Mouse (Mus musculus) neural tube, embryonic 12.5 days (tissue): ENCODE data around the gene Aspn. TPM values are rescaled to one million over a fixed set of nuclear protein-coding genes. Genes with fewer than 3 reads are reported as not detected.

ENCODE experiments used
- ATAC-seq: fragments of 200-750 bp; cut with Nextera tagmentation; 2 replicates; pipeline ENCODE4 v1.8.0; 2017; ENCODE audit warnings: low read depth, mild to moderate bottlenecking, moderate TSS enrichment, moderate library complexity; ENCODE audit not compliant: low FRiP score
- H3K27ac ChIP-seq: fragments of 300-500 bp; sonication (generic); 2 replicates; pipeline ENCODE4 v1.5.1; 2016
- H3K27me3 ChIP-seq: fragments of 300-500 bp; sonication (generic); replicated peaks from 2 replicates; pipeline ENCODE4 v1.6.1; 2016; ENCODE audit warnings: mild to moderate bottlenecking
- H3K36me3 ChIP-seq: fragments of 300-500 bp; sonication (generic); 2 replicates; pipeline ENCODE4 v1.6.1; 2016; ENCODE audit warnings: mild to moderate bottlenecking
- H3K4me1 ChIP-seq: fragments of 300-500 bp; sonication (generic); 2 replicates; pipeline ENCODE4 v1.6.1; 2016
- H3K4me2 ChIP-seq: fragments of 300-500 bp; sonication (generic); replicated peaks from 2 replicates; pipeline ENCODE4 v1.6.1; 2016; ENCODE audit warnings: mild to moderate bottlenecking
- H3K4me3 ChIP-seq: fragments of 300-500 bp; sonication (generic); 2 replicates; pipeline ENCODE4 v1.5.1; 2016
- H3K9ac ChIP-seq: fragments of 300-500 bp; sonication (generic); 2 replicates; pipeline ENCODE4 v1.6.1; 2016; ENCODE audit warnings: mild to moderate bottlenecking
- H3K9me3 ChIP-seq: fragments of 300-500 bp; sonication (generic); 2 replicates; pipeline ENCODE4 v1.6.1; 2016; ENCODE audit warnings: mild to moderate bottlenecking
- WGBS: fragments of 180-500 bp; shearing (Covaris S2); methylation state at CpG from one replicate; pipeline ENCODE4 v1.1.7; 2016; 5-methylcytosine and 5-hydroxymethylcytosine counted together
- polyA plus RNA-seq: library from polyadenylated mRNA; unstranded; fragments of >200 nt; fragmentation: Nextera tagmentation; extraction: Ambion mirVana; gene quantifications from 2 replicates; pipeline ENCODE4 v1.2.1, GENCODE M21; 2016

Gene Aspn
- polyA plus RNA-seq, 1 experiment from 2014 or later = 0.34 TPM

DNA sequence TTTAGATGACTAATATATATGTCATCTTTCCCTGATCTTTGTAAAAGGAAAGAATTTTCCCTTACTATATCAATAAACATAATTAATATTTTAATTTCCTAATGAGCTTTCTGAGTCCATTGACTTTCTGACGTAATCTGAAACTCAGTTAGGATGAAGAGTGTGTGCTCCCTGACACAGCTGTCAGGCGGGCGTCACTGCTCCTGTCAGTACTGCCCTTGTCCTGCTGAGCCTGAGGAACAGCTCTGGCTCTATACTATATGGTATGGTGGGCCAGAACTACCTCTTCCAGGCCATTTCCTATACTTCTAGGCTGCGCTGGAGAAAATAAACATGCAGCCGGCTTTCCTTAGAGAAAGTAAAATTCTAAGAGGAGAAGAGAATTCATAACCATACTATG lies 10.3 kb downstream of the Aspn start:
- Histone ChIP-seq H3K4me1 (no peaks in the 10 kb centered on the region), H3K36me3 (no peaks in the 10 kb centered on the region), H3K4me2 (no peak overlapping the region), H3K9ac (no peak overlapping the region), H3K27me3 (no peaks in the 10 kb centered on the region), H3K27ac (no peak overlapping the region), H3K9me3 (no peaks in the 10 kb centered on the region), H3K4me3 (no peak overlapping the region)
- 86% methylated on average over 5 of the region's 5 CpGs for WGBS
- no peak for ATAC-seq

GRCm38 (mm10) chr13:49556203-49556602 lies 12.0 kb downstream of the Aspn start:
- H3K9me3 ChIP-seq = no peaks in the 10 kb centered on the region
- 92% methylated on average over 1 of the region's 1 CpGs for WGBS
- H3K4me1 ChIP-seq = no peaks in the 10 kb centered on the region
- H3K4me3 ChIP-seq = no peak overlapping the region
- H3K9ac ChIP-seq = no peak overlapping the region
- H3K27ac ChIP-seq = no peak overlapping the region
- H3K36me3 ChIP-seq = no peaks in the 10 kb centered on the region
- no peak for ATAC-seq
- H3K27me3 ChIP-seq = no peaks in the 10 kb centered on the region
- no peak overlapping the region for H3K4me2 ChIP-seq

- Histone ChIP-seq H3K4me2 (no peak overlapping the region), H3K27ac (no peak overlapping the region), H3K9me3 (no peaks in the 10 kb centered on the region), H3K36me3 (no peaks in the 10 kb centered on the region), H3K9ac (no peak overlapping the region), H3K27me3 (no peaks in the 10 kb centered on the region), H3K4me3 (no peak overlapping the region), H3K4me1 (no peaks in the 10 kb centered on the region)
- WGBS = 63% methylated on average over 1 of the region's 1 CpGs
- no peak for ATAC-seq
Measured at GRCm38 (mm10) chr13:49556924-49557323, 12.7 kb downstream of the Aspn start.

DNA sequence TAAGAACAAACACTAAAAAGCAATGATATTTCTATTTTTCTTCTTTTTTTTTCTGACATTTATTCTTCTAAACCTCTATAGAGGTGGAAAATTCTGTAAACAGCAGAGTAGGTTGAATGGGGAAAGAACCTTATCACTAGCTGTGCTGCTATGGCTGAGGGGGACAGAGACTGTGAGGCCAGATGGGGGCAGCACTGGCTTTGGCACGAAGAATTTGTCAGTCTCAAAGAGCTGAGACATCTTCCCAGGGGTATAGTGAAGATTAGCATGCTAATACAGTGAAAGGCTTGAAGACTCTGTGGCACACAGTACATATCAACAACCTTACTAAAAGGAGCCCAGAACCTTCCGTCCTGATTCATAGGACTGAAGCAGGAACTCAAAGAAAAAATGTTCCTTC lies 14.9 kb downstream of the Aspn start:
- H3K27ac ChIP-seq = no peak overlapping the region
- WGBS = 42% methylated on average over 2 of the region's 2 CpGs
- H3K4me1 ChIP-seq = no peaks in the 10 kb centered on the region
- H3K4me3 ChIP-seq = no peak overlapping the region
- H3K9ac ChIP-seq = no peak overlapping the region
- no peak for ATAC-seq
- H3K4me2 ChIP-seq = no peak overlapping the region
- H3K27me3 ChIP-seq = no peaks in the 10 kb centered on the region
- no peaks in the 10 kb centered on the region for H3K9me3 ChIP-seq
- no peaks in the 10 kb centered on the region for H3K36me3 ChIP-seq

GRCm38 (mm10) chr13:49560886-49561285 lies 16.6 kb downstream of the Aspn start:
- Histone ChIP-seq H3K36me3 (no peaks in the 10 kb centered on the region), H3K9ac (no peak overlapping the region), H3K9me3 (no peaks in the 10 kb centered on the region), H3K27me3 (no peaks in the 10 kb centered on the region), H3K27ac (no peak overlapping the region), H3K4me2 (no peak overlapping the region), H3K4me1 (no peaks in the 10 kb centered on the region), H3K4me3 (no peak overlapping the region)
- WGBS = 57% methylated on average over 2 of the region's 2 CpGs
- ATAC-seq = no peak

GRCm38 (mm10) chr13:49564347-49564746 lies 20.1 kb downstream of the Aspn start:
- Histone ChIP-seq H3K27me3 (no peaks in the 10 kb centered on the region), H3K4me3 (no peak overlapping the region), H3K27ac (no peak overlapping the region), H3K9me3 (no peaks in the 10 kb centered on the region), H3K36me3 (no peaks in the 10 kb centered on the region), H3K9ac (no peak overlapping the region), H3K4me1 (no peaks in the 10 kb centered on the region), H3K4me2 (no peak overlapping the region)
- WGBS = 96% methylated on average over 1 of the region's 1 CpGs
- no peak for ATAC-seq

GRCm38 (mm10) chr13:49570371-49570770 lies 26.1 kb downstream of the Aspn start:
- Histone ChIP-seq H3K4me2 (no peak overlapping the region), H3K27me3 (no peaks in the 10 kb centered on the region), H3K36me3 (no peaks in the 10 kb centered on the region), H3K9me3 (no peaks in the 10 kb centered on the region), H3K4me1 (no peaks in the 10 kb centered on the region), H3K9ac (no peak overlapping the region), H3K27ac (no peak overlapping the region), H3K4me3 (no peak overlapping the region)
- 73% methylated on average over 3 of the region's 3 CpGs for WGBS
- ATAC-seq = no peak

DNA sequence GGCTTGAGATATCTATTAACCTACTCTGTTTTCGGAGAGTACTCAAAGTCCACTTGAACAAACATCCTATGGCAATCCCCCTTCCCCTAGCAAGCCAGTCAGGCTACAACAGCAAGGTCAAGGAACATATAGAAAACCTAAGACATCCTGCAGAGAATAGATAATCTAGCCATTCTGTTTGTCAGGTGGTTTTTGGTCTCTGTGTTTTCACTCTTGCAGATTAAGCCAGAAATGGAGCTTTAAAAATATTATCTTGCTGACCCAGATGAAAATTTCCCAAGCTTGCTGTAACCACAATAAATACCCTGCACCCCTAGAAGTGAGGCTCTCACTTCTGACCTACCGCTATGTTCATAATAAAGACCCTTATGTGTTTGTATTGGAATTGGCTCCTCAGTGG lies 27.2 kb downstream of the Aspn start:
- no peaks in the 10 kb centered on the region for H3K4me1 ChIP-seq
- H3K9me3 ChIP-seq = no peaks in the 10 kb centered on the region
- no peaks in the 10 kb centered on the region for H3K27me3 ChIP-seq
- no peak overlapping the region for H3K9ac ChIP-seq
- ATAC-seq = no peak
- 88% methylated on average over 2 of the region's 2 CpGs for WGBS
- no peak overlapping the region for H3K4me2 ChIP-seq
- H3K27ac ChIP-seq = no peak overlapping the region
- no peak overlapping the region for H3K4me3 ChIP-seq
- H3K36me3 ChIP-seq = no peaks in the 10 kb centered on the region

DNA sequence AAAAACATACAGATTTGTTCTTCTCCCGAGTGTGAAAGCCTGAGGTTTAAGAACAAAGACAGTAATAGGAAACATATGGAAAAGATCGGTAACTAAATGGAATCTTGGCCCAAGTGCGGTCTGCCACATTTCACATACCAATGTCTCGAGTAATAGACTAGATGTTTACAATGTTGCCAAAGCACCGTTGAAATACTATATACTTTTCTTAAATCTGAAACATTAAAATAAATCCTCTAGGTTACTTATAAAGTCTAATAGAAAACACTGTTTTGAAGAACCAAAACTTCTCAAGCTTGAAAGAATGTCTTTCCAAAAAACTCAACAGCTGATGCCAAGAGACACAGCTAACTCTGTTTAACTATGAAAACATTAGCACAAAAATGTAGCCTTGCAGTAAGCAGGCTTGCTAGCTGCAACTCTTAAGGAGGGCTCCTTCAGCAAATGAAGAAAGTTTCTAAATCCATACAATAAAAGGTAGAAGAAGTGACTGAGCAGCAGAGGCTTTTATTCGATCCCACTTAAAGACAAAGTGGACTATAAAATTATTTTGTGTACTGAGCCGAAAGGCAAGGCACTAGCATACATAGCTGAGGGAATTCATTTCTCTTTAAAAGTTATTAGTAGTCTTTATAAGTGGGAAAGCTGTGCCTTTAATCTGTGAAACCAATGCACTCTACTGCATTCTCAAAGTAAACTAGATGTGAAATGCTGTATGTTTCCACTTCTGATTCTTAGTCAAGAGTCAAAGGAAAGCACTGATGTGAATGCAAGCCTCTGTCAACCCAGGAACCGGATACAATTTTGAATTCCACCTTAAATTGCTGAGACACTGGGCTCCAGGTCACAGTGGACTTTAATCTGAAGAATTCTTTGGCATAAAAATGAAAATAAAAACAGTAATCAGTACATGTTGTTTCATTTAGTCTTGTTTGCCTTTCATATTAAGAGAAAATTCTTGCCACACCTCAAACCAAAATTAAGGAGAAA lies 37.6 kb downstream of the Aspn start, which contains the start of gene Omd:
TSS of gene Omd (plus strand) at position 922 of the 990 bp plus-strand sequence.
- Histone ChIP-seq H3K9me3 (no peaks in the 10 kb centered on the region), H3K4me3 (no peak within 1 kb of the TSS), H3K27ac (no peak within 1 kb of the TSS), H3K4me2 (no peak within 1 kb of the TSS), H3K4me1 (no peaks in the 10 kb centered on the region), H3K36me3 (no peaks in the 10 kb centered on the region), H3K9ac (no peak within 1 kb of the TSS), H3K27me3 (no peaks in the 10 kb centered on the region)
- ATAC-seq = no peak
- 82% methylated on average over 8 of the region's 8 CpGs for WGBS

DNA sequence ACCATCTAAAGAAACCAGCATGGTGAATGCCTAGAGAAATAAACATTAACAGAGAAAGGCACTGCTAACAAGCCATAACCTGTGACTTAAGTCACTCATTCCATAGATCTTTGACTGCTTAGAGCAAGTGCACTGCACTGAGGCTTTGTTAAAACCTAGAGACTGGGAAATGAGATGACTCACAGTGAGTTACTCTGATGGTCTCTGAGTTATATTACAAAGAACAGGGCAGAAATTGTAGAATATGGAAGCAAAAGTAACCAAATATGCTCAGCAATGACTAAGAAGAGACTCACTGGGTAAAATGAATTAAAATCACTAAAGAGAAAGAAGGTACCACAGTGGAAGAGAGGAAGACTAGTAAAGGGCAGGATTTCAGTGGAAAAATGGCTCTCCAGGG lies 39.6 kb downstream of the Aspn start:
- Histone ChIP-seq H3K36me3 (no peaks in the 10 kb centered on the region), H3K4me1 (no peaks in the 10 kb centered on the region), H3K27ac (no peak overlapping the region), H3K9ac (no peak overlapping the region), H3K4me2 (no peak overlapping the region), H3K4me3 (no peak overlapping the region), H3K27me3 (no peaks in the 10 kb centered on the region), H3K9me3 (no peaks in the 10 kb centered on the region)
- ATAC-seq = no peak

- no peaks in the 10 kb centered on the region for H3K27me3 ChIP-seq
- no peak for ATAC-seq
- no peak overlapping the region for H3K4me2 ChIP-seq
- WGBS = 86% methylated on average over 8 of the region's 8 CpGs
- H3K36me3 ChIP-seq = no peaks in the 10 kb centered on the region
- H3K4me3 ChIP-seq = no peak overlapping the region
- H3K4me1 ChIP-seq = no peaks in the 10 kb centered on the region
- no peak overlapping the region for H3K9ac ChIP-seq
- H3K27ac ChIP-seq = no peak overlapping the region
- no peaks in the 10 kb centered on the region for H3K9me3 ChIP-seq
Measured at GRCm38 (mm10) chr13:49584307-49585005, 40.2 kb downstream of the Aspn start.

DNA sequence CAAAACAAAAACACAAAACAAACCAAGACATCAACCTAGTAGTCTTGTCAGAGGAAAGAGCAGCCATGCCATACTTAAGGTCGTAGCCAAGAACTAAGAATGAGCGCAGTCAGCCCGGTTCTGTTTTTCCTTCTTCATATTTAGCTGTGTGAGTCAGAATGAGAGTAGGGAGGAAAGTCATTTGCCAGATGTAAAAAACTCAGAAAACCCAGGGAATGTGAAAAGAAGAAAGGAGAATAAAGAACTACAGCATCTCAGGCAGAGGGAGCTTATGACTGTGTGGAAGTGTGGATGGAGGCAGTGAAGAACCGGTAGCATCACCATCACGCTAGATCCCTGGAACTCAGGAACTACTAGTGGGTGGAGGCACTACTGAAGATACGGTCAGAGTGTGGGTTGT lies 41.8 kb downstream of the Aspn start:
- H3K4me3 ChIP-seq = no peak overlapping the region
- H3K27ac ChIP-seq = no peak overlapping the region
- WGBS = 97% methylated on average over 6 of the region's 6 CpGs
- H3K9ac ChIP-seq = no peak overlapping the region
- H3K4me2 ChIP-seq = no peak overlapping the region
- no peaks in the 10 kb centered on the region for H3K36me3 ChIP-seq
- H3K4me1 ChIP-seq = no peaks in the 10 kb centered on the region
- H3K9me3 ChIP-seq = no peaks in the 10 kb centered on the region
- no peak for ATAC-seq
- no peaks in the 10 kb centered on the region for H3K27me3 ChIP-seq
